Mouse (Mus musculus): ENCODE measurements around the gene Mast1.
"Not testable (repeated sequence)": the region's sequence is repeated elsewhere in the genome, so short reads cannot be mapped to it uniquely, and the experiment has no call there.

Mast1 gene

DNA sequence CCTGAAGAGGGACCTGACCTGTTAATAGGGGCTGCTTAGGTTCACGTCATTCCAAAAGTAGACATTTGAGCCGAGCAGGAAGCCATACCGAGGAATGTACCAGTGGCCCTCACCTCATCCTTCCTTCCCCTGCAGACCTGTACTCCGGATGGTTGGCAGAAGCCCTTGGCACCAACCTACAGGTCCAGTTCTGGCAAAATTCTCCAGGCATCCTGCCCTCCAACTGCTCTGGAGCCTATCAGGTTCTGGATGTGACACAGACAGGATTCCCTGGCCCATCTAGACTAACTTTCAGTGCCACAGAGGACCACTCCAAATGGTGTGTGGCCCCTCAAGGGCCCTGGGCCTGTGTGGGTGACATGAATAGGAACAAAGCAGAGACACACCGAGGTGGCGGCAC, 26.6 kb downstream of the Mast1 start:
- no peak for DNase-seq (ENCODE audit: low read depth, low spot score)

DNA sequence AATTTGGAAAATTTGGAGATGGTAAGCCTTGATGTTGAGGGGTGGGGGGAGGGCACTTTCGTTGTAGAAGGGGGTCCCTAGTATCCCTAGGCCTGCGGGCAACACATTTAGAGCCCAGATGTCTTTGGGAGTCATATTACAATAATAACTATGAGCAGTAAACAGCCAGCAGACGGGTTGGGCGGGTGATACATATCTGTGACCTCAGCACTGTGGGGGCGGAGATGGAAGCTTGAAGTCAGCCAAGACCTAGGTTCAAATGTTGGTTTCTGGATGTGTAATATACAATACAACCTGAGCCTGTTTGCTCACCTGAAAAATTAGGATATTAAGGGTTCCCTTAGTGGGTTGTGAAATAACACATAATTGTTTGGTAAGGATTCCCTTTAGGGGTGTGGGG, 27.2 kb downstream of the Mast1 start:
- DNase-seq (ENCODE audit: low read depth, low spot score) = no peak

DNA sequence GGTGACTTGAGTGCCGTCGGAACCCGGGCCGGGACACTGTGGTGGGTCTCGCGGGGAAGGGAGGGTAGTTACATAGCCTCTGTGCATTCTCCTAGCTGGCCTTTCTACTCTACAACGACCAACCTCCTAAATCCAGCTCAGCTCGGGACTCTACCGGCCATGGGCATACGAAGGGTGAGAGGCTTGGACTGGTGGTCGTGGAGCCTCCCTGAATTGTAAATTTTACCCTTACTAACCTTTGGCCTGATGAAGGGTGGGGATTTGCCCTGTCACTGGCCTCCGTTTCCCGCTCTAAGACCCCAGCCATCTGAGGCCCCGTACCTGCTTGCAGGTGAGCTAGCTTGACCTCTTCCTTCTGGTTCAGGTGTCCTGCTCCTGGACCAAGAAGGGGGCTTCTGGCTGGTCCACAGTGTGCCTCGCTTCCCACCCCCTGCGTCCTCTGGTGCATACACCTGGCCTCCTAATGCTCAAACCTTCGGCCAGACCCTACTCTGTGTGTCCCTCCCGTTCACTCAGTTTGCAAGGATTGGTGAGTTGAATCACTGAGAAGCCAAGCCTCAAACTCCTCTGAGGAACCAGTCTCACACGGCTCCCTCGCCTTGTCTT, 27.9 kb downstream of the Mast1 start:
- no peak for DNase-seq (ENCODE audit: low read depth, low spot score)

DNA sequence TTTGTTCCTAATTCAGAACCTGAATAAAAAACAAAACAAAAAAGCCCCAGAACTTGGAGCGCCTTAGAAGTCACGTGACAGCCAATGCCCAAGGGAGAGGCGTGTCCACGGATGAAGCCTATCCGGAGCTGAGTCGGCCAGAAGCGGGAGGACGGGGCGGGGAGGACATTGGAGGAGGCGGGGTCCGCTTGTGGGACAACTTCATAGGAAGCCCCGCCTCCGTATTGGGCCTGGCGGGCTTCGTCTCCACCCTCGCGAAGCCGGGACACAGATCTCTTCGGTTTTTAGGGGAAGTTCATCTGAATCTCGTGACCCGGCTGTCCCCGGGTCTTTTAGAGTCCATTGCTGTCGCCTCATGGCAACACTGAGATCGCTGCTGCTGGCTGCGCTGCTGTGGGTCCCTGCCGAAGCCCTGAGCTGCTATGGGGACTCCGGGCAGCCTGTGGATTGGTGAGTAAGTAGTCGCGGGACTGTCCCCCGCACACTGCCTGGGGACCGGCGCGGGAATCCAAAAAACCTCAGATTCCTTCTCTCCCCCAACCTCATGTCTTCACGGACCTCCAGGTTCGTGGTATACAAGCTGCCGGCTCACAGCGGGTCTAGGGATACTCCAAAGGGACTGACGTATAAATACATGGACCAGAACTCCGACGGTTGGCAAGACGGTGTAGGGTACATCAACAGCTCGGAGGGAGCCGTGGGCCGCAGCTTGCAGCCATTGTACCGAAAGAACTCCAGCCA, 28.6 kb downstream of the Mast1 start, which contains the start of gene Dnase2a:
Gene Dnase2a (plus strand): TSS at position 140 of the 741 bp plus-strand sequence.
- peak; percentile 63 for DNase-seq (ENCODE audit: low read depth, low spot score)

DNA sequence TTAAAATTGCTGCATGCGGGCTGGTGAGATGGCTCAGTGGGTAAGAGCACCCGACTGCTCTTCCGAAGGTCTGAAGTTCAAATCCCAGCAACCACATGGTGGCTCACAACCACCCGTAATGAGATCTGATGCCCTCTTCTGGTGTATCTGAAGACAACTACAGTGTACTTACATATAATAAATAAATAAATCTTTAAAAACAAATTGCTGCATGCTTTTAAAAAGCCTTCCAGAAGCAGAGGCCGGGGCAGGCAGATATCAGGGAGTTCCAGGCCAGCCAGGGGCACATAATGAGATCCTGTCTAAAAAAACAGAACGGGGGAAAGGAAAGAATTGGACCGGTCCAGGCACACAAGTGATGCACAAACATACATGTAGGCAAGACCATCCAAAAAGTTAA, 29.2 kb downstream of the Mast1 start:
- DNase-seq (ENCODE audit: low read depth, low spot score) = not testable (repeated sequence)

DNA sequence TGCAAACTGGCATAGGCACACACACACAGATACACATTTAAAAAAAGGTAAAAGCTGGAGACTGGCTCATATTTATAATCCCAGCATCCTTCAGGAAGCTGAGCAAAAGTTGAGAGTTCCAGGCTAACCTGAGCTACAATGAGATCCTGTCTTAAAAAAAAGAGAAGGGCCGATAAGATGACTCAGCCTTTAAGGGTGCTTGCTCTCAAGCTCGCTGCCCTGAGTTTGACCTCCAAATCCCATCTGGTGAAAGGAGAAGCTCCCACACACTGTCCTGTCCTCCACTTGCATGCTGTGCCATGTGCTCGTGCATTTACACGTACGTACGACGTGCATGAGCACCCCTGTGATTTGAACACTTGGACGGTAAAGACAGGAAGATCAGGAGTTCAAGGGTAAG, 29.7 kb downstream of the Mast1 start:
- no peak for DNase-seq (ENCODE audit: low read depth, low spot score)

DNA sequence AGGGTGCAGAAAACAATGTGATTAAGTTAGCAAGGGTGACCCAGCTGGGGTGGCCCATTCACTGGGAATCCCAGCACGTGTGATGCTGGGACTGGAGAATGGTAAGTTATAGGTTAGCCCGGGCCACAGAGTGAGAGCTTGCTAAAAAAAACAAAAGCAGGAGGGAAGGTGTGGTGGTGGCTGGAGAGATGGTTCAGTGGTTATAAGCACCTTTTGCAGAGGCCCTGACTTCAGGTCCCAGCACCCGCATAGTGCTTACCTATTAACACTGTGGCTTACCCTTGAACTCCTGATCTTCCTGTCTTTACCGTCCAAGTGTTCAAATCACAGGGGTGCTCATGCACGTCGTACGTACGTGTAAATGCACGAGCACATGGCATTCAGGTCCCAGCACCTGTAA, 30.1 kb downstream of the Mast1 start:
- no peak for DNase-seq (ENCODE audit: low read depth, low spot score)

DNA sequence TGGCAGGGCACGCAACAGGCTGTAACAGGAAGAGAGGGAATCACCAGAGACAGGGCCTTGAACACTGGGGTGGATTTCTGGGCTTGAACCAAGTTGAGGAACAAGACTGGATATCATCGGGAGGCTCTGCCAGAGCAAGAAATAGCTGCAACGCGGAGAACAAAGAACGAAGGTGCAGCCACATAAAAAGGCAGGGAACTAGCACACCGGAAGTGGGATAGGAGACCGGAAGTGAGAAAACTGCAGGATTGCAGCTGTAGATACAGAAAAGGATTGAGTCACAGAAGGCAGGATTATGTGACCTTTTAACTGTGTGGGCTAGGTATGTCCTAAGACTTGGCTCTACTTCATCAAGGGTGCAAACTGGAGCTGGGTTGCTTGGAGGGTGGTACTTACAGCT, 32.8 kb downstream of the Mast1 start:
- no peak for DNase-seq (ENCODE audit: low read depth, low spot score)

DNA sequence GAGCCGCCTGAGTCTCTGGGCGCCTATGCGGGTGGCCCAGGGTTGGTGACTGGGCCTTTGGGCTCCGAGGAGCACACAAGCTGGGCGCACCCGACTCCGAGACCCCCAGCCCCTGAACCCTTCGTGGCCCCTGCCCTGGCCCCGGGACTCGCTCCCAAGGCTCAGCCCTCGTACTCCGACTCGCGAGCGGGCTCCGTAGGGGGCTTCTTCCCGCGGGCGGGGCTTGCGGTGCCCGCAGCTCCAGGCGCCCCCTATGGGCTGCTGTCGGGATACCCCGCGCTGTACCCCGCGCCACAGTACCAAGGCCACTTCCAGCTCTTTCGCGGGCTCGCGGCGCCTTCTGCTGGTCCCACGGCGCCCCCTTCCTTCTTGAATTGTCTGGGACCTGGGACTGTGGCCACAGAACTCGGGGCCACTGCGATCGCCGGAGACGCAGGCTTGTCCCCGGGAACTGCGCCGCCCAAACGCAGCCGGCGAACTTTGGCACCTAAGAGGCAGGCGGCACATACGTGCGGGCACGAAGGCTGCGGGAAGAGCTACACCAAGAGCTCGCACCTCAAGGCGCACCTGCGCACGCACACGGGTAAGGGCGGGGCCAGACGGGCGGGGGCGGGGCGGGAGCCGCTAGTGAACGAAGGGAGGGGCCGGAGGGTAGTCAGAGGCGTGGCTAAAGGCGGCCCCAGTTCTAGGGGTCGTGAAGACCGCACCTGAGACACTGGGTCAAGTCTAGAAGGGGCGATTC, 34.1 kb downstream of the Mast1 start:
- peak; percentile 51 for DNase-seq (ENCODE audit: low read depth, low spot score)

DNA sequence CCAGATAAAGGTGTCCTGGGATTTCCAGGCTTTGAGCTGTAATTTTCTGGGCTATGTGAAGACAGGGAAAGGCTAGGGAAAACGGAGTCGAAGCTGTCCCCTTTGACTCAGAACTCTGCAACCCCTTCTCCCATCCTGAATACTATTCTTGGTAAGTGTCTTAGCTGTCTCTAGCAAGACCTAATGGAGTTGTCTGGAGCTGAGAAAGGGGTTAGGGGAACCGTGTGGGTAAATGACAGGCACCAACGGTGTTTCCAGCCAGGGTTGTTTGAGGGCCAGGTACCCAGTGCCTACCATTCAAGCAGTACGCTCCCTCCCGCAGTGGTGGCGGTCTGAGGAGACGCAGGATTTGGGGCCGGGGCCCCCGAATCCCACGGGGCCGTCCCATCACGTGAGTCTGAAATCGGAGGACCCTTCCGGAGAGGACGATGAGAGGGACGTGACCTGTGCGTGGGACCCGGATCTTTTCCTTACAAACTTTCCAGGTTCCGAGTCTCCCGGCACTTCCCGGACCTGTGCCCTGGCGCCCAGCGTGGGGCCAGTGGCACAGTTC, 34.7 kb downstream of the Mast1 start:
- no peak for DNase-seq (ENCODE audit: low read depth, low spot score)

DNA sequence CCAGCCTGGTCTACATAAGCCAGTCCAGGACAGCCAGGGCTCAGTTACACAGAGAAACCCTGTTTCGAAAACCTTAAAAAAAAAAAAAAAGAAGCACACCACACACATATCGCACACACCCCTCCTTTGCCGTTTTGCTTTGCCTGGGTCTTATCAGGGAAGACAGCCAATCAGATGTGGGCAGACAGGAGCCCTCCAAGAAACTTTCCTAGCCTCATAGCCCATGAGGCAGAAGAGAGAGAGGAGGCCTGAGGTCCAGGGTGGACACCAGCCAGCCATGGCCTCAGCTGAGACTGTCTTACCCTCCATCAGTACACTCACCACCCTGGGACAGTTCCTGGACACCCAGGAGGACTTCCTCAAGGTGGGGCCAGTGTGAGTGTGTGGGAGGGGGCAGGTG, 35.4 kb downstream of the Mast1 start, which contains the start of gene Klf1:
Gene Klf1 (plus strand): TSS at position 177 of the 400 bp plus-strand sequence.
- DNase-seq (ENCODE audit: low read depth, low spot score) = no peak

DNA sequence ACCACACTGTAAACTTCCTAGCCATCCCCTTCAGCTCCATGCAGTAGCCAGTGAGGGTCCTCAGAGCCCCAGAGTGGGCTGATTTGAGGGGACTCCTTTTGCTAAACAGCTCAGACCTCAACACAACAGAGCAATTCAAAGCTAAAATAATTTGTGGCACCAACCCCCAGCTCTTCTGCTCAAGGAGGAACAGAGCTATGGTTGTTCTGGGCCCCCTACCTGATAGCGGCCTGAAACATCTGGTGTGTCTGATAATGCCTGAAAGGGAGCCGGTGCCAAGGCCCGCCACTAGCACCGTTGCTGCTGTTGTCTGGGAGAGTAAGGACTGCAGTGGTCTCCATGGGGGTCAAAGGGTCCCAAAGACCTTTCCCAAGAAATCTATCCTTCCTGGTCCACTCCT, 36.1 kb downstream of the Mast1 start:
- DNase-seq (ENCODE audit: low read depth, low spot score) = no peak

DNA sequence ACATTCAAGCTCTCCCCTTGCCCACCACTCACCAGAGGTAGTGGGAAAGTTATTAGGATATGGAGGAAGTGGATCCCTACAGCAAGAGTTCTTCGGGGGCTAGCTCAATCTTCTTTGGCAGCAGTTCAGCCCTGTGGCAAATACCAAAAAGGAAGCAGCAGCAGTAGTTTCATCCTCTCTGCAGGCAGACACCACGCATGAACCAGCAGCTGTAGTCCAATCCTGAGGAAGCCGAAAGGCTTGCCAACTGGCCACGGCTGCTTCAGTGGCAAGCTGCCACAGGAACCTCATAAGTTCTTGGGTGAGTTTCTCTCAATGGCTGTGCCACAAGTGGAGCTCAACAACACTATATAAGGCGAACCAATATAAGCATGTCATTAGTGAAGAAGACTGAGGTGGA, 41.2 kb downstream of the Mast1 start:
- no peak for DNase-seq (ENCODE audit: low read depth, low spot score)

DNA sequence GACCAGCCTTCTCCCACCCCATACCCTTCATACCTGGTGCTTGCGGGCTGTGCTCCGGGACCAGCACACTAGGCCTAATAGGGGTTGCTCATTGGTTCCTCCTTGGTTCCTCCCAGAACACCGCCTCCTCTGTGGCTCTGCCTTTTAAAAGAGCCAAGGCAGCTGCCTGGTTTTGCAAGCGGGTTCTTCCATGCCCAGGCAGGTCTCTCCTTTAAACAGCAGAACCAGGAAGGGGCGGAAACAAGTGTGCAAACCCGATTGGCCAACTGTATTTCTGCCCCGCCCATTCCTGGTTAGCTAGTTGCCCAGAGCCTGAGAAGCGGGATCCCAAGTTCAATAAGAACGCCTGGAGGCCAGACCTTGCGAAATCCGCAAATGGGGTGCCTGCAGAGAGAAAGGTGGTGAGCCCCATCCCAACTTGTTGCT, 43.4 kb downstream of the Mast1 start, which contains the start of gene Gcdh:
Gene Gcdh (minus strand): TSS at position 213 of the 426 bp plus-strand sequence.
- DNase-seq (ENCODE audit: low read depth, low spot score) = peak; percentile 98

DNA sequence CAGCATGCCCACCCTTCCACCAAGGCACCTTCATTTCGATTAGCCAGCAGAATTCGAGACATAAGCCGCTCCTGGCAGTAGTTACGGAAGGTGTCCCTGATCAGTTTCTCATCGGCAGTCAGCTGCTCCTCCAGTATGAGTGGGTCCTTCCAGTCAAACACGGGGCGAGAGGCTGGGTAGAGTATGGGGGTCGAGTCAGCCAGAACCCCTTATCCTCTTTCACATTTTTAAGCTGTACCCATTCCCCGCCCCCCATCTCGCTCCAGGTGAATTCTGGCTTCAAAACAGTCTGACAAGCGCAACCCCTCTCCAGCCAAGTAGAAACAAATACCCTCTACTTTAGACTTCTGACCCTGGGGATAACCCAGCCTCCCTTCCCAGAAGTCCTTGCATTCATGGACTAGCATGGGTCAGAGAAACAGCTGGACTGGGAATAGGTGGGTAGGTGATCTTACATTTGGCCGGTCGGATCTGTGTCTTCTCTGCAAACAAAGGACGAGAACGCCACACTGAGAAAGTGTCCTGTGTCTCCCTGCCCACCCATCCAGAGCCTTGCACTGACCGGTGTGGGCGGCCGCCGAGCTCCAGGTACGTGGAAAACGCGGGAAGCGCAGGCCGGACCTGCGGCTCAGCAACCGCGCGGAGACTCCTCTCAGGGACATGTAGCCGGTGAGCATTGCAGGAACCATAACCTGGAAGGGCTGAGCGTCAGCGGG, 44.0 kb downstream of the Mast1 start:
- DNase-seq (ENCODE audit: low read depth, low spot score) = no peak

DNA sequence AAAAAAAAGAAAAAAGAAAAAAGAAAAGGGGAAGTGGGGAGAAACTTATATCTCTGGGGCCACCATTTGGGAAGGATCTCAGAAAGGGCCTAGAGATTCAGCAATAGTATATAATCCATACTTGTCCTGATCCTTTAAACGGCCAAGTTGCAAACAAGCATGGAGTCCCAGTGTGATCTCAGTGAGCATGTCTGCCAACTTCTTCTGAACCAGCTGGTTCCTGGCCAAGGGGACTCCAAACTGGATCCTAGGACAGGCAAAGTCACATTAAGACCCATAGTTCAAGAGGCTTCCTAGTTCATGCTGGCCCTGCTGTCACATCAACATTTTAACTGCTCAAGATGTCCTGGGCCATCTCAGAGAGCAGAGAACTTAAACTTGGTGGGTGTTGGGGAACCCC, 48.0 kb downstream of the Mast1 start:
- no peak for DNase-seq (ENCODE audit: low read depth, low spot score)

DNA sequence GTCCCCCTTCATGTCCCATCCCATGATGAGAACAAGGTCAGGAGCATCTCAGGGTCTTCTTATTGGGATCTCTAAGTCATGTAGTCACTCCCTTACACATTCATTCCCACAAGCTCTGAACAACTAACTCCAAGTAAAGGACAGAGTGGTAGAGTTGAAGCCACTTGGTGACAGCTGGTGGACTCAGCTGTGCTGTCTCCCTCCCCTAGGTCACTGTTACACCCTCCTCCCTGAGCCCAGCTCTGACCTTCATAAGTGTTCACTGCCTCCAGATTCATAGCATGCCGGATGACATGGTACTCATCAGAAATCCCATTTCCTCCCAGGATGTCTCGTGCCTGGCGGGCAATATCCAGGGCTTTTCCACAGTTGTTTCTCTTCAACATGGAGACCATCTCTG, 48.9 kb downstream of the Mast1 start:
- no peak for DNase-seq (ENCODE audit: low read depth, low spot score)

DNA sequence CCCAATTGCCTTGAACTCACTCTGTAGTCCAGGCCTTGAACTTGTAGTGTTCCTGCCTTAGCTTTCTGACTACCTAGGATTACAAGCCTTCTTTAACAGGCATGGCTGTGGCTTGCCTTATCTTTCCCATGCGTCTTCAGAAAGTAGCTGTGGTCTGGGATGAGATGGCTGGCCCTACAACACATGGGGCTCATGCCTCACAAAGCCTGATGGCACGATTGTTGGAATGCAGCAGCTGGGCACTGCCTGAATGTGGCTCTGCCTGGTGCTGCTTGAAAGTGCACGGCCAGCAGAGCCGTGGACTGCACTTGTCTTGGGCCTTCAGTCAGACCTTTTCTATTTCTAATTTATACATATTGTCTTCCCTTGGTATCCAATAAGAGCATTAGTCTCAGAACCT, 52.4 kb downstream of the Mast1 start:
- DNase-seq (ENCODE audit: low read depth, low spot score) = no peak

DNA sequence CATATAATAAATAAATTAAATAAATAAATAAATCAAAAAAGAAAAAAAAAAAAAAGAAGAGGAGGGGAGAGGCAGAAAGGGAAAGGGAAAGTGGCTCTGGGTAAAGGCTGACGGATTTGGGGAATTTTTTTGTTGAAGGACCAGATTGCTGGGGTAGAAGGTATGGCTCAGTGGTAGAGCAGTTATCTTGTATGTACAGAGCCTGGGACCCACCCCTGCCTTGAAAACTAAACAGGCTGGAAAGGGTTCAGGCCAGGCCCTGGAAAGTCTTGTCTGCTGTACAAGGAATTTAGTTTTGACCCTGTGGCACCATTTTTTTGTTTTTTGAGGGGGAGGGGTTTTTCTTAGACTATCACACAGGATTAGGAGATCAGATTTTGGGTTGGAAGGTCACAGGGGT, 58.2 kb downstream of the Mast1 start:
- DNase-seq (ENCODE audit: low read depth, low spot score) = no peak

DNA sequence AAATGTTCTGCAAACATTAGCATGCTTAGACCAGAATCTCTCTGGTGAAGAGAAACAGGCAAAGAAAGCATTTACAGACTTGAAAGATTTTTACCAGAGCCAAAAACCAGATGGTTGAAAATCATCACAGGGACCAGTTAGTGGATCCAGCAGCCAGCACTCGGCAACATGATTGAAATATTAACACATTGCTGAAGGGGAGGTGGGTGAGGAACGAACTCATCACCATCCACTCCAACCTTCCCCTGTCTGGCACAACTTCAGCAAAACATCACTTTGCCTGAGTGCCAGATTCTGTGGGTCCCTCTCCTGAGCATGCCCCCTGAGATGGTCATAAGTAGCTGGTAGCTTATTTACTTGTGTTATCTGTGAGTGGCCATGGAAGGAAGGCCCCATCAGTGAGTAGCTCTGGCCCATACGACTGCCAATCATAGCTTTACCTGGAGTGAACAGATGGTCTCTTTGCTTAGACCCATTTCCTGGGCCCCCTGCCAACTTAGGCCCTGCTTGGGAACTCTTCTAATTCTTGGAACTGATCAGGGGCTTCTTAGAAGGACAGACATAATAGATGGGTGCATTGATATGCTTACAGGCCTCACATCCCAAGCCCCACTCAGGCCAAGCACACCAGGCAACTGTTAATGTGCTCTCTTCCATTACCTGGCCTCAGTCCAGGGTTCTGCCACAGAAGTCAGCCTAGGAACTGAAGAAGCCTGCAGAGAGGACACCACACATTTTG, 59.7 kb downstream of the Mast1 start:
- no peak for DNase-seq (ENCODE audit: low read depth, low spot score)

DNA sequence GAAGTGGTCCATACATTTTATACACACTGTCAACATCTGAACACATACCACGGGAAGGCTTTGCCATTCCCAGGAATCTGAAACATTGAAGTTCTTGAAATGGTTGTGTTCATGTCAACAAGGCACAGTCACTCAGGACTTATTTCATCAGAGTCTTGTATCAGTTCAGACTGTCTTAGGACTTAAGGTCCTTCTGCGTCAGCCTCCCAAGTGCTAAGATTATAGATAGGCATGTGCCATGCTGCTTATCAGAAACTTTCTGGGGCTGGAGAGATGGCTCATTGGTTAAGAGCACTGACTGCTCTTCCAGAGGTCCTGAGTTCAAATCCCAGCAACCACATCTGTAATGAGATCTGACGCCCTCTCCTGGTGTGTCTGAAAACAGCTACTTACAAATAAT, 62.8 kb downstream of the Mast1 start:
- no peak for DNase-seq (ENCODE audit: low read depth, low spot score)

Measured in telencephalon, adult 2 months (tissue).